Mouse (Mus musculus) limb, embryonic 13.5 days (tissue): Measurements from ENCODE around the gene Acmsd. TPM values are rescaled to one million over a fixed set of nuclear protein-coding genes. Genes with fewer than 3 reads are reported as not detected.

Experiments
- ATAC-seq: fragments of 200-750 bp; cut with Nextera tagmentation; 2 replicates; pipeline ENCODE4 v1.8.0; 2017; ENCODE audit warnings: low read depth, moderate number of reproducible peaks, moderate TSS enrichment; ENCODE audit not compliant: low FRiP score
- H3K27ac ChIP-seq: fragments of 300-500 bp; sonication (generic); 2 replicates; pipeline ENCODE4 v1.5.1; 2015; ENCODE audit warnings: inconsistent platforms, mild to moderate bottlenecking, moderate library complexity
- H3K27me3 ChIP-seq: fragments of 300-500 bp; sonication (generic); 2 replicates; pipeline ENCODE4 v1.6.1; 2015; ENCODE audit warnings: mild to moderate bottlenecking, inconsistent platforms
- H3K36me3 ChIP-seq: fragments of 300-500 bp; sonication (generic); 2 replicates; pipeline ENCODE4 v1.6.1; 2015; ENCODE audit warnings: inconsistent platforms, mild to moderate bottlenecking, moderate library complexity
- H3K4me1 ChIP-seq: fragments of 300-500 bp; sonication (generic); 2 replicates; pipeline ENCODE4 v1.6.1; 2015; ENCODE audit warnings: inconsistent platforms
- H3K4me2 ChIP-seq: fragments of 300-500 bp; sonication (generic); replicated peaks from 2 replicates; pipeline ENCODE4 v1.6.1; 2015; ENCODE audit warnings: inconsistent platforms, mild to moderate bottlenecking, moderate library complexity
- H3K4me3 ChIP-seq: fragments of 300-500 bp; sonication (generic); 2 replicates; pipeline ENCODE4 v1.5.1; 2015; ENCODE audit warnings: moderate library complexity, mild to moderate bottlenecking, inconsistent platforms
- H3K9ac ChIP-seq: fragments of 300-500 bp; sonication (generic); 2 replicates; pipeline ENCODE4 v1.6.1; 2015; ENCODE audit warnings: mild to moderate bottlenecking, inconsistent platforms
- H3K9me3 ChIP-seq: fragments of 300-500 bp; sonication (generic); 2 replicates; pipeline ENCODE4 v1.6.1; 2016; ENCODE audit warnings: inconsistent platforms
- WGBS: fragments of 180-500 bp; shearing (Covaris S2); methylation state at CpG from one replicate; pipeline ENCODE4 v1.1.7; 2015; 5-methylcytosine and 5-hydroxymethylcytosine counted together
- polyA plus RNA-seq: library from polyadenylated mRNA; unstranded; fragments of >200 nt; fragmentation: Nextera tagmentation; extraction: Ambion mirVana; gene quantifications from 2 replicates; pipeline ENCODE4 v1.2.1, GENCODE M21; 2015

Acmsd gene
- polyA plus RNA-seq, 1 experiment from 2014 or later = 0.06 TPM

DNA sequence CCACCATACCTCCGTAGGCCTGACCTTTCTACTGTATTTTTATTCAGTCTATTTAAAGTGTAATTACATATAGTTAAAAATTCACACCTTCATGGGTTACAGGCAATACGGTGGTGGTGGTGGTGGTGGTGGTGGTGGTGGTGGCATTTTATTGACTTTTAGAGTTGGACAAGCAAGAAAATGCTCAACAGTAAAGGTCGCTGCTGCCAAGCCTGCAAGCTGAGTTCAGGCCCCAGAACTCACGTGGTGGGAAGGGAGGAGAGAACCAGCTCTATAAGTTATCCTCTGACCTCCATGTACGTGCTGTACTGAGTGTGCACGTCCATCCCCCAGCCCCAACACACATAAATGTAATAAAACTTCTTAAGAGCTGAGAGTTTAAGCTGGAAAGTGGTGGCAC, 87.2 kb downstream of the Acmsd start:
- Histone ChIP-seq H3K27ac (no peak overlapping the region), H3K36me3 (no peaks in the 10 kb centered on the region), H3K4me2 (no peak overlapping the region), H3K27me3 (no peaks in the 10 kb centered on the region), H3K4me3 (no peak overlapping the region), H3K9ac (no peak overlapping the region), H3K4me1 (no peaks in the 10 kb centered on the region), H3K9me3 (no peaks in the 10 kb centered on the region)
- 85% methylated on average over 6 of the region's 6 CpGs for WGBS
- ATAC-seq = no peak

Other genes with a start within 250 kb of the Acmsd start
- gene Tmem163, start 49.9 kb upstream of the Acmsd start, polyA plus RNA-seq = 4.7 and 6.0 TPM in 2 replicates
- 105 and 112 TPM in 2 replicates for gene Ccnt2, start 44.8 kb downstream of the Acmsd start, polyA plus RNA-seq
- gene Map3k19, start 125.6 kb downstream of the Acmsd start, polyA plus RNA-seq = not detected in 2 replicates
- gene Rab3gap1, start 139.4 kb downstream of the Acmsd start, polyA plus RNA-seq = 22.9 and 24.2 TPM in 2 replicates